Mouse (Mus musculus) ovary, postnatal 10 days (tissue): ENCODE results near the gene Sh3pxd2a.

ENCODE experiments used
- DNase-seq: peaks from one replicate; pipeline ENCODE4 v3.0.0; 2022; ENCODE audit warnings: low spot score

Gene Sh3pxd2a

DNA sequence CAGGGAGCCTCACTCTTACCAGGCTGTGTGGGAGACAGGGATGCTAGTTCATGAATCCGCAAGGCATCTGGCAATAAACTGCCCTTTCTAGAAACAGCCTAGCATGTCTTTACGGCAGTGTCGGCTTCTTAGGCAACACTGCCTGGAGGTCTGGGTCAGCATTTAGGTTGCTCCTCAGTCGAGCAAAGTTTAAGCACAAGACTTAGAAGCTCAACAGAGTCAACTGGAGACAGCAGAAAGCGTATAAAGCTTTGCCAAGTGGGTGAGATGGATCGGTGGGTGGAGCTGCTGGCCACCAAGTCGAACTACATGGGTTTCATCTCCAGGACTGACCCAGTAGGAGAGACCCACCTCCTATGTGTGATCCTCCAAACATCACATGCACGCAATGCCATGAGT lies 157.3 kb downstream of the Sh3pxd2a start:
- DNase-seq: no peak

DNA sequence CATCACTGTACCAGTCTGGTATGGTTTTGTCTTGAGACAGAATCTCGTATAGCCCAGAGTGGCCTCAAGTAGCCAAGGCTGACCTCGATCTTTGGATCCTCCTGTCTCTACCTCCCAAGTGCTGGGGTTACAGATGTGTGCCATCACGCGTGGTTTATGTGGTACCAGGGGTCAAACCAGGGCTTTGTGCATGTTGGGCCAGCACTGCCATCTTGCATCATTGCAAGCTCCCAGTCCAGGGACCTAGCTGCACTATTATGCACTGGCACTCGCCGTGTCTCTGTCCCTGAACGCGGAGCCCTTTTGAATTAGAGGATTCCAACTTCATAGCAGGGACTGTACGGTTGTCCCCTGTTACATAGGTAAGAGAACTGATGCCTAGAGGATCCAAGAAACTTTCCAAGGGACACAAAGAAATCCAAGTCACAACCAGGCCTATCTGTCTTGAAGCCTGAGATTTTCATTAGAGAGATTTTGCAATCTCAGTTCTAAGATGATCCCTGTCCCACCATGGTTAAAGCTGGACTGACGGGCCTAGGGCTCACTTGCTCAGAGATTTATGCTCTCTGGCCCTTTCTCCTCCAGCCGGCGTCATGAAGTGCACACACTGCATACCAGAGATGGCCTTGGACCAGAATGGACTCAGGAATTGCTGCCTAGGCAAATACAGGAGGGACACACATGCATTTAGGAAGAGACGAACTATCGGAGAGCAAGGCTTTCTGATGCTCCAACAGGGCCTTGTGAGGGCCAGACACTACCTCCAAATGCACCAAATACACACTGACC lies 157.9 kb downstream of the Sh3pxd2a start:
- no peak for DNase-seq

DNA sequence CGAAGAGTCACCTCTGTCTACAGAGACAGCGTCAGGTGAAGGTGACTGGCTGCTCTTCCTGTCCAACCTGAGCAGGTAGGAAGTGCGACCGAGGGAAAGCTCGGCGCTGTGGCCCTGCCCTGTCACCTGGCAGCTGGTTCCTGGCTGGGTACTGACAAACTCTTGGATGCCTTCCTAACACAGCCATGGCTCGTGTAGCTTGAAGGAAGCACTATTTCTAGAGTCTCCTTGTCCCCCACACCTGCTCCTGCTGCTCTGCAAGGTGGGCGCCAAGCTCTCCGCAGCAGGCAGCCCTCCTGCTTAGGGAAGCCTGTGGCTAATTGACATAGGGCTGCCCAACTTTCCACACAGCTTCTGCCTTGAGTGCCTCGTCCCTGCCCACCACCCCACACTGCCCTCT lies 158.8 kb downstream of the Sh3pxd2a start:
- no peak for DNase-seq

DNA sequence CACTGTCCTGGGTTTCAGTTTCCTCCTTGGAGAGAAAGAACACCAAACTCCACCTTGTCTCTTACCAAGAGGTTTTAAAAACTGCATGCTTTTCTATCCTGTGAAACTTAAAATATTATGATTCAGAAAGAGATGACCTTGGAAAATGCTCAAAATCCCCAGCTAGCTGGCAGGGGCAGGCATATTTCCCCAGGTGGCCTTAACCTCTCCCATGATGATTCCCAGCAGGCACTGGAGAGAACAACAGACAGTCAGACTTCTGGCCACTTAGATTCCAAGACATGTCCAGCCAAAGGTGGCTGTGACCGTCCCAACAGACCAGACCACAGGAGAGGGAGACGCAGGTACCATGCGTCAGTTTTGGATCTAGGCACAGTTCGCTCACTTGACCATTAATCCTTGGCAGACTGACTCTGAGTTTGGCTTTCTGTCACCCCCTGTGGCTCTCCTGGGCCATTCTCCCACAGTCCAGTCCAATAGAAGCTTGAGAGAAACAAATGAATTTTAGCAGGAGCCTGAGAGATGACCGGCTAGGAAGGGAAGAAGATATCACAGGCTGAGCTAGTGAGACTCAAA lies 159.9 kb downstream of the Sh3pxd2a start:
- no peak for DNase-seq

DNA sequence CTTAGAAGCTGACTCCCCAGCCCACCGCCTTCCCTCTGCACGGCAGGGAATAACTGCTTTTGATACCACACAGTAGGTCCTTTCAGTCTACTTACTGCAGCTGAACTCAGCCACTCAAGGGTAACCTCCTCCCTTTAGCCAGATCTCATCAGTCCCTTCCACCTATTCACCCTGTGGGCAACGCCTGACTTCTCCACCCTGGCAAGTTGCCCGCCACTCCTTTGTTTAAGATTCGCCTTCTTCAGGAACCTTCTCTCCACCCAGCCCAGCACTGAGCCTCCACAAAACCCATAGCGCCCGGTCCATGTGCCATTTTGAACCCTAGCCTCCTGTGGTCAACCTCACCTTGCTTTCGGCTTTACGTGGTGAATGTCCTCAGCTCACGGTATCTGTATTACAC lies 161.1 kb downstream of the Sh3pxd2a start:
- no peak for DNase-seq

DNA sequence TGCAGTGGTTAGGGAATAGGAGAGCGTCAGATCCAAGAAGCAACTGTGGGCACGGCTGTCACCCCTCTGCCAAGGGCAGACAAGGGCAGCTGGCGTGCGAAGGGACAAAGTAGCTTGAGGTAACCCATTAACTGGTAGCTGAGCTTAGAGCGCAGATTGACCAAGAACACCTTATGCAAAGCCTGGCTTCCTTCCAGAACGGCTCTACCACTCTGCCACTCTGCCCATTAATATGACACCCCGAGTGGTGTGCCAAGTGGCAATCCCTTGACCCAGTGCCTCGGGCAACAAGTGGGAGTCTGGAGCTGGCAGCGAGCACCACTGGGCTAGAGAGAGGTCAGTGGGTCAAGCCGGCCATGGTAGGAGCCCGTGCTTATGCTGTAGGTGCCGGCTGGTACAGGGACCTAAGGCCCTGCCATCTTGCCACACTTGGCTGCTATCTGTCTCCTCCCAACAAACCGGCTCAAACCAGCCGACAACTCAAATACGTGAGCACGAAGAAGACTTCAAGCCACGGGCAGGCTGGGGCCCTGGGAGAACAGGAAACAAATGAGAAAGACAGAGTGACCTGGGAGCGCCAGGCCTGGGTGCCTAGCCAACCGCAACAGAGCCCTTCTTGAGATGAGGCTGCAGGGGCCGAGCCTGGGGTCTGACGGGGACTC lies 161.9 kb downstream of the Sh3pxd2a start:
- no peak for DNase-seq

DNA sequence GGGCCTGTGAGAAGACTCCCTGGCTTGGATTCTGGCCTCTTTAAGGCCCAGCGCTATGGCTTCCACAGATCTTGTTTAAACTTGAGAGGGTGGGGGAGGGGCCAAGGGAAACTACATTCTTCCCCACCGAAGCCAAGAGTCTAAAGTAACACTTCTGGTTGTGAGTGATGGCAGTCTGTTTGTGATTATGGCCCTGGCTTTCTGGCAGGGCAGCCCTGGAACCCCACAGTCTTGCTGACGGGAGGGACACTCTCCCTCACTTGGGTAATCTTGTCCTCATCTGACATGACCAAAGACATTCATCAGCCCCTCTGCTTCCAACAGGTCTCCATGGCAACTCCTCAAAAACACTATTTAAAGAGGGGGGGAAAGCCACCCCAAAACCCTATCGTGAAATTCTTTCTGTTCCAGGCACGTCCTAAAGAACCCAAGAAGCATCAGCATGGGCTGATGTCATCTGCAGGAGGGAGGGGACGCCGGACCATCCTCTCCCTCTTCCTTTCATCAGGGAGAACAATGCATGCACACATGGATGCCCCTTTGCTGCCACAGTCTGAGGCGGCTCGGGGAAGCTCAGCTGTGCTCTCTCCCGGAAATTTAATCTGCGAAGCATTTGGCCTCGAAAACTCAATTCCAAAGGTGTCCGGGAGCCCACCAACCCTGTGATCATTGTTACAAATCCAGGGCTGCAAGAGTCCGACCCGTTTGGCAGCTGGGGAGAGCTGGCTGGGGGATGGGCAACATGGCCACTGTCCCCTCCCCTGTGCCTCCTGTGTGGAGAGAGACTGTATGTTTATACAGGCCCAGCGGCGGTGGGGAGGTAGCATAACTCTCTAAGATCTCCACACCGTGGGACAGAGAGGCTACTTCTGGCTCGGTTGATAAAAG lies 162.7 kb downstream of the Sh3pxd2a start:
- no peak for DNase-seq

DNA sequence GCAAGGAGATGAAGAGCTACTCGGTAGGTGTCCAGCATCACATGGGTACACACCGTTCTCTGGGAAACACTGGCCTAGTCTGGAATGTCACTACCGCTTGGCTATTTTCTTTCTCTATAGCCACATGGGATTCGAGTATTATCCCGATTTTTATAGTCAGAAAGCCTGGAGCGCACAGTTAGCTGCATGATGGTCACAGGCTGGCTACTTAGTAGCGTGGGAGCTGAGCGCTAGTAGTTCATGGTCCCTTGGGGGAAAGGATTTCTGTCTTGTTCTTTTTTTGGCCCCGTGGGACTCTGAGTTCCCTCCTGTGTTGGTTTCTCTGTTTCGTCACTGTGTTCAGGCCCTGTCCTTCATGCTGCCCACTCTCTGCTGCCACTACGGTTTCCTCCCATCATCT lies 166.1 kb downstream of the Sh3pxd2a start:
- no peak for DNase-seq

DNA sequence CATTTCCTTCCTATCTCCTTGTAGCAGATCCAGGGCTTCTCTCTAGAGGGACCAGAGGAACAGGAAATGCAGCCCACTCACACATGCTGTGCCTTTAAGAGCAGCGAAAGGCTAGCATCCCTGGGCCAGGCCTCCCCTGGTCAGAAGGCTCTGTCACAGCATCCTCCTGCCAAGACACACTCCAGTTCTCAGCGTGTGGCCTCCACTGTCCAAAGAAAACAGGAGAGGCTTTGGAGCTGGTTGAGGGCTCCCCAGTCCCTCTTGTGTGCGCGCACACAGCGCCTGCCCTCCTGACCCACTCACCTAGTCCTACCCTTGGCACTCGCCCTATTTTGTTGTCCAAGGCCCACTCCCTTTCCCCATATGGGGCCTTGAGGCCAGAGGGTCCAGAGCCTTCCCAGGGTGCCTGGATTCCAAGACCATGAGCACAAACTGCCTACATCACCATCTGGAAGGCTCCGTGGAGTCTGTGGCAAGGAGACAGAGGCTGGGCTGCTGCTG lies 171.7 kb downstream of the Sh3pxd2a start:
- DNase-seq: no peak

DNA sequence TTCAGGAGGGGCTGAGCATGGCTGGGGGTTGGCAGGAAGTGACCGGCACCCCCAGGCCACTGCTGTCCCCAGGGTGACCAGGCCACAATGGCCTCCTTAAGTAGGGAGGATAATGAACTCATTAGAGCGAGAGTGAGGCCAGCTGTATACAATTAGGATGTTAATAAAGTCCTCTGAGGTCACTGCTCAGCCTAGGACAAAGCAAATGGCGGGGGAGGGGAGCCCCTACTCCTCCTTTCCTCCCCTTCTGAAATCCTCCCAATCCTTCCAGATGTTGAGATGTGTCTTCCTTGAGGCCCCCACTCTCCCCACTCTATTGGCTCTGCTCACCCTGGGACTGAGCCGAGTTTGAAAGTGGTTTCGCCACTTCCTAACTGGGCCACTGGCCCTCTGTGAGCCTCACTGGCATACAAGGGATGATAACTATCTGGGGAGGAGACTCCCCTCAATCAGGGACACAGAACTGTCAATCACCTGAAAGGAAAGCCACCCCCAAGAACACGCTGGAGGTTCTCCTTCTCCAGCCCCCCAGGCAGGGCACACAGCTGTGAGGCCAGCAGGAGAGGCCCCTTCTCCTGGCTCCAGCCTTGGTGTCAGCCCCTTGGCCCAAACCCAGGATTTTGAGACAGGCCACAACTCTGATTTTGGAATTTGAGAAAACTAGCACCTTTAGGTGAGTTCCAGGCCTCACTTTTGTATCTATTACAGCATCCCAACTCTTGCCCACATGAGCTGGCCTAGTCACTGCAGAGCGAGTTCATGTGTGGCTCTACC lies 172.7 kb downstream of the Sh3pxd2a start:
- no peak for DNase-seq

DNA sequence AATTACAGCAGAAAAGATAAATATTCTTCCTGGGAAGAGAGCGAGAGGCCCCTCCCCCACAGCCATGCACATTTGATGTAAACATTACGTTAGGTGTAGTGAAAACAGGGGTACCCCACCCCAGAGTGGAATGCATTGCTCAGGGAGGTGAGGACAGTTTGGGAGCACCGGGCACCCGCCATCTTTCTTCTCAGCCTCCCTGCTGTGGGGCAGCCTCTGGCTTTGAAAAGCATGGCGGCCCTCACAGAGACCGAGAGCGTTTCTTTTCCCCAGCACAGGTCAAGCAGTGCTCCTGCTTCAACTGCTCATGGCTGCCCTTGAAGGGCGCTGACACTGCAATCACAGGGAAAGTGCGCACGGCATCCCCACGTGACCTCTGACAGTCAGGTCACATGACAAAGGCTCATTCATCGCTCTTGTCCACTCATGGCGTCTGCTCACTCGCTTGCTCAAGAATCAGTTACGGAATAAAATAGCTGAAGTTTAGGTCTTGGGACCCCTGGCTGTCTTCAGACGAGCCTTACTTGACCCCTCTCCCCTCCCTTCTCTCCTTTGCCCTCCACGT lies 177.2 kb downstream of the Sh3pxd2a start:
- no peak for DNase-seq

DNA sequence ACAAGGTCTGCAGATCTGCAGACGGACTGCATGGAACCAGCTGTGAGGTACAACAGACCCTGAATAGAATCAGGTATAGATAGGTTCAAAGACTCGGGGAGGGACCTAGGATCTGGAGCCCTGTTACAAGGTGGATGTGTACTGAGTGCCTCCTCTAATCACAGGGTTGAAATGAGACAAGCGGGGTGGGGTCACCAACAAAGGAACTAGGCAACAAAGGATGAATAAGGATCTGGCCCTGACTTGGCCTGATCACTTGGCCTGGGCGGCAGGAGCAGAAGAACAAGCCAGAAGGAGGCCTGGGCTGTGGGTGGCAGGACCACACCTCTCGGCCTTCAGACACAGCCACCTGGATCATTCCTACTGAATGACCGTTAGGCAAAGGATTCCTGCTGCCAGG lies 178.6 kb downstream of the Sh3pxd2a start:
- no peak for DNase-seq

DNA sequence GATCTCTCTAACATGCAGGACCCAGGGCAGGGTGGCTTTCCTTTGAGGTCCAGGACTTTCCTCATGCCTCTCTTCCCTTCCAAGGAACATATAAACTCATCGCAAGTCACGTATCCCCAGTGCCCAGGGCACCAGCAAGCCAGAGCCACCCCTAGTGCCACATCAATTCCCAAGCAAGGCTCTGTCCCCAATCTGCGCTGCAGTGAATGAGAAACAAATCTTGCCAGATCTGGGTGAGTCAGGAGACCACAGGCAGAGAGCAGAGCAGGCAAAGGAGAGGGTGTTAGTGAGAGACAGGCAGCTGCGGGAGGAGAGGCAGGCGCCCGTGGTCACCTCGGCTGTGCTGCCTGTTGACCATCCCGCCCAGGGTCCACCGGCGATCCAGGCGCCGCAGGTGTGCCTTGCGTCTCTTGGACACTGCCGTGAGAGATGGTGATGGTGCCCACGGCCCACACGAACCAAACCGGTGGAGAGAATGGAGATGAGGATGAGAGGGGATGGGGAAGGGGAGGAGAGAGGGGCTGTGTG lies 181.4 kb downstream of the Sh3pxd2a start:
- no peak for DNase-seq

DNA sequence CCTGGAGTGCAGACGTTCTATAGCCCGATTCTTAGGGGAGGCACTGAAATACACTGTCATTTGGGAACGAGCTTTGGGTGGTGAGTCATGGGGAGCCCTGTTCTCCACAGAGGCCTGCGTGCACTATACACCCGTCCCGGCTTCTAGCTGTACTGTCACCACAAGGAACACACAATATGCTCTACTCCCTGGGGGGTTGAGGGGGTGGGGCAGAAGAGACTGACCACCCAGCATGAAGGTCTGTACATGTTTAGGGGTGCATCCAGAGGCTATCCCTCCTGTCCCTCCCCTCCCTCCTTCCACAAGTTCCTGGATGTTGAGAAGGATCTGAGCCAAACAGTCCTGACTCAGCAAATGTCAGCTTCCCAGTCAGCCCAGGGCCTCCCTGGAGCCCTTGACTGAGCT lies 182.1 kb downstream of the Sh3pxd2a start:
- no peak for DNase-seq

DNA sequence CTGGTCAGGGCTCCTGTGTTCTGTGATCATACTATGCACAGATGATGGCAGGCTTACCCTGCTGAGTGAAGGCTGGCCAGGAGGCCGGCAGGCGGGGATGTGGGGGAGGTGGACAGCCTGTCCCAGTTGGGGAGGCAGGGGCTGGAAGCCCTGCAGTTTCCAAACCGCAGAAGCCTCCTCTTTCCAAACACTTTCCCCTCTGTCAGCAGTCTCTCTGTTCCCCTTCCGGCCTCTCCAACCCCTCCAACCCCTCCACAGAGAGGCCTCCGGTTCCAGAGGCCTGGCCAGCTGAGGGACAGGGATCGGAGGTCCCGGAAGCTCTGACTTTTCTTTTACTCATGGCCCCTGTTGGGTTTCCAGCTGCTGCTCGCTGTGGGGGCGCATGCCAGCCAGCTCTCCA lies 183.3 kb downstream of the Sh3pxd2a start:
- no peak for DNase-seq

DNA sequence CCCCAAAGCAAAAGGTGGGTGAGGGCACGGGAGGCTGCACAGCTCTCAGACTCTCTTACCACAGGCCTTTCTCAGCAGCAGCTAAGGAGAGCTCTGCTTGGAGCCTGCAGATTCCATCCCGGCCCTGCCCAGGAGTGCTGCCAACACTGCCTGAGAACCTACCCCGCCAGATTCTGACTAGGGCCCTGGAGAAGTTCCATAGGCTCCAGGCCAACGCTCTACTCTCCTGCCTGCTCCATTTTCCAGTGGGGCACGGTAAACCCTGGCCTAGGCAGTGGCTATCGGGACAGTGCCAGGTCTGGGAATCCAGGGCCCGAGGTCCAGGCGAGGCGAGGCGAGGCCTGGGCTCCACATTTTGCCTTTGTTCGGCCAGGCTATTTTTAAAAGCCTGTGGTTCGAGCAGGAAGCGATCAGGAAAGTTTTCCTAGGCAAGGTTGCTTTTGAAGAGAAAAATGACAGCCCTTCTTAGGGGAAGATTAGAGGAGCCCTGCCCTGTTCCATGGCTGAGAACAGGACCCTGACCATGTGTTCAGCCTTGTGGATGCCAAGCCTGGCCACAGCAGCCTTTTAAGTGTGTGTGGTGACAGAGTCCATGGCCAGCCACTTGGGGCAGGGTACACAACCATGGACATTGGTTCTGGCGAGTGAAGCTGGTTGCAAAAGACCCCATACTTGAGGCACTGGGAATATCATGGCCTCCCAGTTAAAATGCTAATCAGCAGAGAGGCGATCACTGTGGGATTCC lies 184.2 kb downstream of the Sh3pxd2a start:
- peak; percentile 70 for DNase-seq

DNA sequence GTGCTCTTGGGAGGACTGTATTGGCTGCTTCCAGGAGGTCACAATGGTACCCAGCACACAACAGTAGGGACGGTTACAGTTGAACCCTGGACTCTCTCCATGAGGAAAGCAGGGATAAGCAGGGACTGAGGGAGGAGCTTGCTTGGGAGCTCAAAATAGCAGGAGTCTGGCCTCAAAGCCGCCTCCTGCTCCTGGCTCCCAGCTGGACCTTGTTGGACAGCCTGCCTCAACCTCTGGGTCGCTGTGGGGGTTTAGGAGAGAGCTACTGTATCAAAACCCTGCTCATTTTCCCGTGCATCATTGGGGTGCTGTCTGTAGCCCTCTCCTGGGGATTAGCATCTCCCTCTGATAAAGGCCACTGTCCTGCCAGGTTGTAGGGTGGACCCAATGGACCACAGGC lies 184.8 kb downstream of the Sh3pxd2a start:
- DNase-seq: no peak

DNA sequence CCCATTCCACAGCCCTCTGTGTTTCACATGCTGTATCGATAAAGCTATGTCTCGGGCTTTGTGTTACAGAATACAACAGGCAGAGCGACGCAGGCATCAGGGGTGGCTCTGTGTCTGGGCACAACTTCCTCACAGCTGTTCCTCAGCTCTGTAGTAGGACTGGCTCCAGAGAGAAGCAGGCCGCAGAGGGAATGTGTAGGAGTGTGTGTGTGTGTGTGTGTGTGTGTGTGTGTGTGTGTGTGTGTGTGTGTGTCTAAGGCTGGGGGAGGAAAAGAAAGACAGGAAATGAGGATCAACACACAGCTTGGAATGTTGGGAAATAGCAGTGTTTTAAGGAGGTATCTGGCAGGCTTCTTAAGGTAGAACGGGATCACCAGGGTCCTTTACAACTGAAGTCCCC lies 187.5 kb downstream of the Sh3pxd2a start:
- no peak for DNase-seq

DNA sequence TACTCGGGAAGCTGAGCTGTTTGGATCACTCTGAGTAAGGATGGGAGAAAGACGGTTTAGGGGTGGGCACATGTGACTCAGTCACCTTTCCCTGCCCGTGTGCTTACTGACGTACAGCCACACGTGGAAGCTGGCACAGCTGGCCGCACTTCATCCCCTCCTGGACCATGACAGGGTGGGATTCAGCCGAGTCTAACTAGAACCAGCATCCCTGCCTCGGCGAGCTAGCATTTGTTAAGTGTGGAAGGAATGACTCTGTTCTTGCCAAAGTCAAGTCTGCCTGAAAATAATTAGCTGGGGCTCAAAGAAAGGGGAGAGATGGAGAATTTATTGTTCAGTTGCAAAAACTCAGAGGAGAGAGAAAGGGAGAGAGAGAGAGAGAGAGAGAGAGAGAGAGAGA lies 193.7 kb downstream of the Sh3pxd2a start:
- DNase-seq: no peak

DNA sequence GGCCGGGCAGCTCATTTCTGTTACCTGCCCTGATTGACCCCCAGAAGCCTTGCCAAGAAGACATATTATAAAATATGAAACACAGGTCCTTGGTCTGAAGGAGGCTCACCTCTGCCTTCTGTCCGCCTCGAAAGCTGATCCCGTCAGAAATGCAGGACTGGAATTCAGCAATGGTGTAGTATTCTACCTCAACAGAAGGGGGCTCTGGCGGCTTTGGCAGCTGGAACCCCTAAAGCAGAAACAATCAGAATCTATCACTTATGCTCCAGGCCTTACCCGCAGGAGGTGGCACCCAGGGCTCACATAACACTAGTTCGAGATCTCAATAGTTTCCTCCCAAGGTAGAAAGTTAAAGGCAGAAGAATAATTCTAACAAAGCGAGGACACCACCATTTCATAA lies 194.5 kb downstream of the Sh3pxd2a start:
- no peak for DNase-seq
